Mouse (Mus musculus) MEL (cell line): ENCODE measurements at regions not wholly inside any gene's neighbourhood (a gene's known extent, or its start where the extent isn't known, plus 50 kb on each side); places are given as distances from the start of the nearest gene placed in this dataset.

ENCODE experiments used
- DNase-seq: peaks from one replicate; pipeline ENCODE4 v3.0.0; 2011; ENCODE audit warnings: low read depth, low spot score
- H3K27ac ChIP-seq: 2 replicates; pipeline ENCODE4 v1.5.1; 2012; ENCODE audit warnings: low read depth, mild to moderate bottlenecking, control low read depth, low read length, moderate library complexity; ENCODE audit not compliant: control insufficient read depth
- H3K27me3 ChIP-seq, 2 experiments: fragments of 150-350 bp in 1 of 2; sonication (generic) in 1 of 2; 2 replicates each; pipeline ENCODE4 v1.6.1; 2012; ENCODE audit warnings: low read length in 2 of 2, mild to moderate bottlenecking in 2 of 2, improper control_type of control experiment in 1 of 2, moderate library complexity in 1 of 2; ENCODE audit not compliant: insufficient read depth in 2 of 2, control insufficient read depth in 1 of 2
- H3K36me3 ChIP-seq, 2 experiments: 2 replicates each; pipeline ENCODE4 v1.6.1; 2012 to 2014; ENCODE audit warnings: low read length in 2 of 2, improper control_type of control experiment in 1 of 2, inconsistent platforms in 1 of 2, mild to moderate bottlenecking in 1 of 2; ENCODE audit not compliant: insufficient read depth in 2 of 2, control insufficient read depth in 1 of 2
- H3K4me1 ChIP-seq, 2 experiments: fragments of 150-350 bp in 1 of 2; sonication (generic) in 1 of 2; 2 replicates each; pipeline ENCODE4 v1.6.1; 2012; ENCODE audit warnings: low read length in 2 of 2, improper control_type of control experiment in 1 of 2, mild to moderate bottlenecking in 1 of 2; ENCODE audit not compliant: insufficient read depth in 2 of 2, control insufficient read depth in 1 of 2
- H3K4me3 ChIP-seq, 2 experiments: fragments of 150-350 bp in 1 of 2; sonication (generic) in 1 of 2; 2 replicates each; pipeline ENCODE4 v1.5.1; 2012; ENCODE audit warnings: low read depth in 2 of 2, low read length in 2 of 2, mild to moderate bottlenecking in 2 of 2, moderate library complexity in 2 of 2, control low read depth in 1 of 2, improper control_type of control experiment in 1 of 2; ENCODE audit not compliant: control insufficient read depth in 1 of 2, insufficient read depth in 1 of 2
- H3K79me2 ChIP-seq: 2 replicates; pipeline ENCODE4 v1.6.1; 2012; ENCODE audit warnings: mild to moderate bottlenecking, low read length, moderate library complexity; ENCODE audit not compliant: control insufficient read depth, poor library complexity, insufficient read depth
- H3K9ac ChIP-seq: 2 replicates; pipeline ENCODE4 v1.6.1; 2012; ENCODE audit warnings: low read depth, mild to moderate bottlenecking, control low read depth, low read length, moderate library complexity; ENCODE audit not compliant: control insufficient read depth, poor library complexity, severe bottlenecking
- H3K9me3 ChIP-seq: fragments of 150-350 bp; sonication (generic); replicated peaks from 2 replicates; pipeline ENCODE4 v1.6.1; 2012; ENCODE audit warnings: mild to moderate bottlenecking, low read length, improper control_type of control experiment, moderate library complexity; ENCODE audit not compliant: insufficient read depth
- BHLHE40 ChIP-seq: IDR thresholded peaks from 2 replicates; pipeline ENCODE4 v1.6.1; 2012; ENCODE audit warnings: low read depth, mild to moderate bottlenecking, inconsistent platforms, low read length, improper control_type of control experiment, borderline replicate concordance
- CHD1 ChIP-seq: IDR thresholded peaks from 2 replicates; pipeline ENCODE4 v1.6.1; 2012; ENCODE audit warnings: low read depth, mild to moderate bottlenecking, inconsistent platforms, low read length, improper control_type of control experiment
- CTCF ChIP-seq, 3 experiments: IDR thresholded peaks in 2 of 3; conservative IDR thresholded peaks in 1 of 3; 2 replicates each; pipeline ENCODE4 v1.5.1; 2011 to 2012; ENCODE audit warnings: low read length in 3 of 3, low read depth in 2 of 3, mild to moderate bottlenecking in 2 of 3, improper control_type of control experiment in 1 of 3, inconsistent platforms in 1 of 3, mixed read lengths in 1 of 3, moderate library complexity in 1 of 3; ENCODE audit not compliant: control insufficient read depth in 1 of 3, insufficient read depth in 1 of 3, poor library complexity in 1 of 3, severe bottlenecking in 1 of 3
- E2F4 ChIP-seq: IDR thresholded peaks from 2 replicates; pipeline ENCODE4 v1.6.1; 2011; ENCODE audit warnings: low read depth, low read length, improper control_type of control experiment, borderline replicate concordance
- ELF1 ChIP-seq: IDR thresholded peaks from 2 replicates; pipeline ENCODE4 v1.6.1; 2014; ENCODE audit warnings: low read depth, mild to moderate bottlenecking, inconsistent platforms, low read length, improper control_type of control experiment, moderate library complexity
- EP300 ChIP-seq, 2 experiments: IDR thresholded peaks; 2 replicates each; pipeline ENCODE4 v1.6.1; 2011; ENCODE audit warnings: improper control_type of control experiment in 2 of 2, low read length in 2 of 2, low read depth in 1 of 2, mild to moderate bottlenecking in 1 of 2
- ETS1 ChIP-seq: IDR thresholded peaks from 2 replicates; pipeline ENCODE4 v1.6.1; 2012; ENCODE audit warnings: low read depth, mild to moderate bottlenecking, inconsistent platforms, low read length, improper control_type of control experiment, moderate library complexity
- GATA1 ChIP-seq: IDR thresholded peaks from 2 replicates; pipeline ENCODE4 v1.6.1; 2011; ENCODE audit warnings: low read depth, low read length, improper control_type of control experiment
- HCFC1 ChIP-seq: IDR thresholded peaks from 2 replicates; pipeline ENCODE4 v1.6.1; 2012; ENCODE audit warnings: low read depth, mild to moderate bottlenecking, inconsistent platforms, low read length, improper control_type of control experiment, moderate library complexity
- JUND ChIP-seq: IDR thresholded peaks from 2 replicates; pipeline ENCODE4 v1.6.1; 2011; ENCODE audit warnings: low read depth, mild to moderate bottlenecking, improper control_type of control experiment, low read length
- KAT2A ChIP-seq: conservative IDR thresholded peaks from 2 replicates; pipeline ENCODE4 v1.6.1; 2012; ENCODE audit warnings: low read depth, low read length, improper control_type of control experiment, inconsistent platforms
- MAFK ChIP-seq: IDR thresholded peaks from 2 replicates; pipeline ENCODE4 v1.6.1; 2011; ENCODE audit warnings: low read depth, mild to moderate bottlenecking, low read length, improper control_type of control experiment, borderline replicate concordance
- MAX ChIP-seq: IDR thresholded peaks from 2 replicates; pipeline ENCODE4 v1.6.1; 2011; ENCODE audit warnings: low read length, improper control_type of control experiment
- MAZ ChIP-seq: IDR thresholded peaks from 2 replicates; pipeline ENCODE4 v1.6.1; 2012; ENCODE audit warnings: low read depth, mild to moderate bottlenecking, inconsistent platforms, low read length, improper control_type of control experiment
- MEF2A ChIP-seq: IDR thresholded peaks from 2 replicates; pipeline ENCODE4 v1.6.1; 2014; ENCODE audit warnings: low read depth, mild to moderate bottlenecking, inconsistent platforms, low read length, improper control_type of control experiment; ENCODE audit not compliant: poor library complexity, insufficient replicate concordance, severe bottlenecking; ENCODE audit errors: extremely low read depth
- MYB ChIP-seq: IDR thresholded peaks from 2 replicates; pipeline ENCODE4 v1.6.1; 2011; ENCODE audit warnings: mild to moderate bottlenecking, low read depth, low read length, improper control_type of control experiment
- NELFE ChIP-seq: IDR thresholded peaks from 2 replicates; pipeline ENCODE4 v1.6.1; 2011; ENCODE audit warnings: low read depth, low read length, improper control_type of control experiment
- POLR2AphosphoS2 ChIP-seq: IDR thresholded peaks from 2 replicates; pipeline ENCODE4 v1.6.1; 2011; ENCODE audit warnings: low read length, improper control_type of control experiment
- RAD21 ChIP-seq: IDR thresholded peaks from 2 replicates; pipeline ENCODE4 v1.6.1; 2011; ENCODE audit warnings: mild to moderate bottlenecking, low read depth, low read length, improper control_type of control experiment
- RCOR1 ChIP-seq: IDR thresholded peaks from 2 replicates; pipeline ENCODE4 v1.6.1; 2012; ENCODE audit warnings: low read depth, mild to moderate bottlenecking, inconsistent platforms, low read length, improper control_type of control experiment
- SIN3A ChIP-seq: IDR thresholded peaks from 2 replicates; pipeline ENCODE4 v1.6.1; 2012; ENCODE audit warnings: low read length, improper control_type of control experiment, inconsistent platforms
- SMC3 ChIP-seq: IDR thresholded peaks from 2 replicates; pipeline ENCODE4 v1.6.1; 2011; ENCODE audit warnings: low read depth, low read length, improper control_type of control experiment
- TAL1 ChIP-seq: IDR thresholded peaks from 2 replicates; pipeline ENCODE4 v1.6.1; 2012; ENCODE audit warnings: mild to moderate bottlenecking, inconsistent platforms, low read length, moderate library complexity, mixed read lengths
- TBP ChIP-seq: IDR thresholded peaks from 2 replicates; pipeline ENCODE4 v1.8.0; 2011; ENCODE audit warnings: low read depth, low read length, improper control_type of control experiment
- TCF12 ChIP-seq: IDR thresholded peaks from 2 replicates; pipeline ENCODE4 v1.6.1; 2014; ENCODE audit warnings: low read depth, mild to moderate bottlenecking, inconsistent platforms, low read length, improper control_type of control experiment, moderate library complexity
- UBTF ChIP-seq: IDR thresholded peaks from 2 replicates; pipeline ENCODE4 v1.6.1; 2012; ENCODE audit warnings: low read depth, mild to moderate bottlenecking, inconsistent platforms, low read length, improper control_type of control experiment, moderate library complexity, borderline replicate concordance; ENCODE audit not compliant: insufficient read depth
- USF2 ChIP-seq, 2 experiments: IDR thresholded peaks; 2 replicates each; pipeline ENCODE4 v1.6.1; 2011 to 2012; ENCODE audit warnings: improper control_type of control experiment in 2 of 2, low read length in 2 of 2, borderline replicate concordance in 1 of 2, inconsistent platforms in 1 of 2, low read depth in 1 of 2, mild to moderate bottlenecking in 1 of 2; ENCODE audit not compliant: insufficient read depth in 1 of 2
- ZC3H11A ChIP-seq: IDR thresholded peaks from 2 replicates; pipeline ENCODE4 v1.6.1; 2012; ENCODE audit warnings: low read depth, mild to moderate bottlenecking, inconsistent platforms, low read length, improper control_type of control experiment
- ZKSCAN1 ChIP-seq: IDR thresholded peaks from 2 replicates; pipeline ENCODE4 v1.6.1; 2012; ENCODE audit warnings: low read depth, mild to moderate bottlenecking, inconsistent platforms, low read length, improper control_type of control experiment, moderate library complexity
- ZNF384 ChIP-seq: IDR thresholded peaks from 2 replicates; pipeline ENCODE4 v1.6.1; 2012; ENCODE audit warnings: low read depth, mild to moderate bottlenecking, inconsistent platforms, low read length, improper control_type of control experiment

DNA sequence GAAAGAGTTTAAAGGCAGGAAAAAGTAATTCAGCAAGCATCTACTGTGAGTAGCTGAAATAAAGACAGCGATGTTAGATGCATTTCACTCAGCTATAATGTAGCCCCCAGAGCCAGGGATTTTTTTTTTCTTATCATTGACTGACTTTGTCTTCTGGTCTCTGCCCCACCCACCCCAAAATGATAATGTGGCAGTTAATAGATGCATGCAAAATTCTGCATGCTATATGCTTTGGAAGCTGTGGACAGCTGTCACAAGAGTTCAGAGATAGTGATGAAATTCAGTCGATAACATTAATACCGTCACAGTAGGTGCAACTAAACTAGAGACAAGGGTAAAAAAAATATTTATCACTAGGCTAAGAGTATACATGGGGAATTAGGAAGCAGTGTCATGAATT lies 263.7 kb downstream of the Rpl36a-ps1 start:
- H3K9ac ChIP-seq = no peak overlapping the region
- TF ChIP-seq NELFE (no peak), ZNF384 (peak; percentile 84), HCFC1 (no peak), ZKSCAN1 (no peak), BHLHE40 (no peak), TAL1 (no peak), ETS1 (peak; percentile 63; the same call in 1 of the 2 replicates), ZC3H11A (no peak), MAFK (no peak), UBTF (no peak), CHD1 (no peak), E2F4 (no peak), JUND (no peak), RCOR1 (no peak; the same call in 1 of the 2 replicates), EP300 (IDR thresholded peaks at IDR 0.05; ENCODE audit: low read depth in 1 of 2, low read length in 2 of 2) (peak; percentile 47 to 64), TCF12 (peak; percentile 38; the same call in 1 of the 2 replicates), ELF1 (no peak), SIN3A (0 out of 2 replicates have a peak, but pooled peaks have one; percentile 29), GATA1 (peak; percentile 32; the same call in 1 of the 2 replicates)
- H3K79me2 ChIP-seq = no peaks in the 10 kb centered on the region
- H3K27ac ChIP-seq = no peak overlapping the region
- no peaks in the 10 kb centered on the region for H3K27me3 ChIP-seq
- peak; percentile 29 for DNase-seq
- peaks cover 0 to 23% of the 10 kb centered on the region in 2 experiments; a peak in 2 of 4 replicates for H3K36me3 ChIP-seq
- no peak overlapping the region for H3K4me3 ChIP-seq
- H3K9me3 ChIP-seq = no peaks in the 10 kb centered on the region
- peaks cover 9 to 16% of the 10 kb centered on the region in 2 experiments for H3K4me1 ChIP-seq

DNA sequence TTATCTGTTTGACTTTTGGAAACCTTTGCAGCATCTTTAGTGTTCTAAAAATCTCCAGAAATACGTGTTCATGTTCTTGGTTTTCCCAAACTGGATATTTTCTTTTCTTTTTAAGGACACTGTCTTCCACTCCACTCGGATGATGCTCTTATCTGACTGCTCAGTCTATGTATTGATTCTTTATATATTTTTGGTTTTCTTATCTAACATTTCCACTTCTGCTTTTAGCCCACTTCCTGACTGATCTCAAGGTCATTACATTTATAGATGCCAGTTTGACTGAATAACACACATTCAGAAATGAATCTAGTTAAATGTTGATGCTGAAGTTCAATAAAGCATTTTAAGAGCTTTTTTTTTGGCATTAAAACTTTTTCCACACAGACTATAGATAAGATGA lies 265.3 kb downstream of the Rpl36a-ps1 start:
- DNase-seq = peak; percentile 27
- H3K79me2 ChIP-seq = no peaks in the 10 kb centered on the region
- peaks cover 0 to 23% of the 10 kb centered on the region in 2 experiments; a peak in 2 of 4 replicates for H3K36me3 ChIP-seq
- peaks cover 9 to 16% of the 10 kb centered on the region in 2 experiments for H3K4me1 ChIP-seq
- no peak overlapping the region for H3K27ac ChIP-seq
- H3K9me3 ChIP-seq = no peaks in the 10 kb centered on the region
- H3K4me3 ChIP-seq = no peak overlapping the region
- H3K27me3 ChIP-seq = no peaks in the 10 kb centered on the region
- H3K9ac ChIP-seq = no peak overlapping the region
- TF ChIP-seq MAFK = no peak
- TF ChIP-seq POLR2AphosphoS2 = no peak
- TF ChIP-seq ZNF384 = no peak
- no peak for TF ChIP-seq MAX
- TF ChIP-seq USF2 (IDR thresholded peaks at IDR 0.05; ENCODE audit: borderline replicate concordance in 1 of 2, insufficient read depth in 1 of 2, low read depth in 1 of 2, low read length in 2 of 2) = no peak
- no peak for TF ChIP-seq CHD1
- peak; percentile 59 for TF ChIP-seq ETS1
- TF ChIP-seq NELFE = no peak
- TF ChIP-seq MAZ = no peak
- no peak for TF ChIP-seq KAT2A
- no peak for TF ChIP-seq RAD21
- no peak for TF ChIP-seq TAL1
- TF ChIP-seq MYB = no peak
- peak; percentile 72 for TF ChIP-seq GATA1
- no peak for TF ChIP-seq JUND
- no peak for TF ChIP-seq UBTF
- no peak for TF ChIP-seq CTCF (IDR thresholded peaks at IDR 0.05 in 2 of 3, conservative IDR thresholded peaks at IDR 0.05 in 1 of 3; ENCODE audit: control insufficient read depth in 1 of 3, insufficient read depth in 1 of 3, low read depth in 2 of 3, low read length in 3 of 3, poor library complexity in 1 of 3, severe bottlenecking in 1 of 3)
- TF ChIP-seq SMC3 = no peak
- no peak for TF ChIP-seq HCFC1
- TF ChIP-seq MEF2A = peak; percentile 75; the same call in 1 of the 2 replicates
- no peak for TF ChIP-seq TBP
